Mouse (Mus musculus) megakaryocyte, adult 5-6 weeks (primary cell): ENCODE data around the gene AI661453. TPM values are rescaled to one million over a fixed set of nuclear protein-coding genes. Genes with fewer than 3 reads are reported as not detected.
"Not testable (repeated sequence)": the region's sequence is repeated elsewhere in the genome, so short reads cannot be mapped to it uniquely, and the experiment has no call there.

Experiments used
- ATAC-seq: 2 replicates; pipeline ENCODE4 v1.8.0; 2016; ENCODE audit warnings: mild to moderate bottlenecking, inconsistent platforms; ENCODE audit not compliant: poor library complexity, severe bottlenecking
- total RNA-seq, 2 experiments: library from RNA; stranded (forward) in 1 of 2; stranded (reverse) in 1 of 2; fragments of 153-499, 151-499 nt in 1 of 2; fragments of 221-1000, 200-1000 nt in 1 of 2; gene quantifications; 2 replicates each; pipeline versions ENCODE4 v1.2.3 to v1.2.4; 2015 to 2017

AI661453 gene
- total RNA-seq, 2 experiments from 2014 or later = 0.38 TPM; not detected in 1

DNA sequence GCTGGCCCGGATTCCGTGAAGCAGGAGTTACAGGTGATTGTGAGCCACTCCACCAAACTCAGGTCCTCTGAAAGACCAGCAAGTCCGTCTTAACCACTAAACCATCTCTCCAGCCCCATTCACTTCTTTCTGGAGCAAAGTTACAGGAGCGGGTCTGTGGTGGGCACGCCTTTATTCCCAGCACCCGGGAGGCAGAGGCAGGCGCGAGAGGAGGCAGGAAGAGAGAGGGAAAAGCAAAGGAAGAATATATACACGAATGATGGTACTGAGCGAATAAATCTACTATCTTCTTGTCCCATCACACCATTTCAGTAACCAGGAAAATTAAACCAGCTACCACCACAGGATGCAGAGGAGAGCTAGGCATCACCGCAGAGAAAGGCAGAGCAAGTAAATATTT is 65.1 kb downstream of the AI661453 start:
- no peak for ATAC-seq

DNA sequence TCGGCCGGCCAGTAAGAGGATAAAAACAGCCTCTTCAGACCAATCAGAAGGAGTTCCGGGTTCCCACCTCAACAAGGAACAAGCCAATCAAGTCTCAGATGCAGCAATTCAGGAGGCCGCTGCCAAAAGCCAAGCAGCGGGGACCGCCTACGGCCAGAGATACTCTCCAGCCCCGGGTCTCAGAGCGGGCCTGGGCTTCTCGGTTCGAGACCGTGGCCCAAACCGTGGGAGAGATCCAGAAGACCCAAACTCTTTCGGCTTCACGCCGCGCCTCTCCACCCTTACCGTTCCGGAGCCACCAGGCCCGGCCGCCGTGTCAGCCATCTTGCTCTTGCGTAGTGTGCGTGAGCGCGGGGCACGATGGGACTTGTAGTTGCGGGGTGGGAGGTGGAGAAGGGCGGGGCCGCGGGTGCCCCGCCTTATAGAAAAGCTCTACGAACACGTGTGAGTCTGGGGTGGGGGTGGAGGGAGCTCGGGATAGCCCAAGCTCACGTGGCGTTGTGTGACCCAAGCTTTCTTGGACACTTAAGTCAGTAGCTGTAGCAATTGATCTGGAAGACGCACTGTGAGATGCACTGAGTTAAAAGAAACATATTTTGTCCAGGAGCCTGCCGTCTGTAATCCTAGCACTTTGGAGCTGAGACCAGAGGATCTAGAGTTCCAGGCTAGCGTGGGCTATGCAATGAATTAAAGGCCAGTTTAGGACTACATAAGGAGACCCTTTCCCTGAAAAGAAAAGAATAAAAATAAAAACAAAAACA is 65.7 kb downstream of the AI661453 start, which contains the start of gene Taf8:
Gene Taf8 (minus strand): TSS at position 347 of the 761 bp plus-strand sequence.
- ATAC-seq = peak; percentile 87

DNA sequence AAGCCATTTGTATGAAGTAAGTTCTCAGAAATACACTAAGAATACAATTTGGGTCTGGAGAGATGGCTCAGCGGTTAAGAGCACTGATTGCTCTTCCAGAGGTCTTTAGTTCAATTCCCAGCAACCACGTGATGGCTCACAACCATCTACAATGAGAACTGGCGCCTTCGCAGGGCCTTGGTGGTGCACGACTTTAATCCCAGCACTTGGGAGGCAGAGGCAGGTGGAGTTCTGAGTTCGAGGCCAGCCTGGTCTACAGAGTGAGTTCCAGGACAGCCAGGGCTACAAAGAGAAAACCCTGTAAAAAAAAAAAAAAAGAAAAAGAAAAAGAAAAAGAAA is 66.3 kb downstream of the AI661453 start:
- not testable (repeated sequence) for ATAC-seq

DNA sequence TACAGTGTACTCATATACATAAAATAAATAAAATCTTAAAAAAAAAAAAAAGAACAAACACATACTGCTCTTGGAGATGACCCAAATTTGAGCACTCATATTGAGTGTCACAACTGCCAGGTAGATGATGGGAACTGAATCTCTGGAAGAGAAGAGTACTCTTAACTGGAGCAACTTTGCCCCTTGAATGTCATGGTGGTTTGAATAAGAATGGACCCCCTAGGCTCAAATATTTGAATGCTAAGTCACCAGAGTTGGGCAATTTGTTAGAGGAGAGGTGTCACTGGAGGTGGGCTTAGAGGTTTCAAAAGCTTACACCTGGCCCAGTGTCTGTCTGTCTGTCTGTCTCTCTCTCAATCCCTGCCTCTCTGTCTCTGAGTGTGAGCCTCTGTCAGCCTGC is 67.3 kb downstream of the AI661453 start:
- ATAC-seq = no peak

DNA sequence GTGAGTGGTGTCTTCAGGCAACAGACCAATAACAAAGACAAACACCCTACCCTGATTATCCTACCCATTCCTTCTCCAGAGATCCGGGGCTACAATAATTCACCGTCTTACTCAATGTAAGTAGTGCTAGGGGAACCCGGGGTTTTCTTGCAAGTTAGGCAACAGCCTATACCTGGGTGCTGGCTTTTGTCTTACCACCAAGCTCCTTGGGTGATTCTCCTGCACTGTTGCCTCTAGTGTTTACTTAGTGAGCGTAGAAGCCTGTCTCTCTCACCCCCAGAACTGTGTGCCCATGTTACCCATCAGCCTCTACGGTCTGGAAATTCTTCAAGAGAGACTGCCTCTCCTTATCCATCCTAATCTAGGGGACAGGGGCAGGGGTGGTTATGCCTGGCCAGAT is 67.8 kb downstream of the AI661453 start:
- no peak for ATAC-seq

DNA sequence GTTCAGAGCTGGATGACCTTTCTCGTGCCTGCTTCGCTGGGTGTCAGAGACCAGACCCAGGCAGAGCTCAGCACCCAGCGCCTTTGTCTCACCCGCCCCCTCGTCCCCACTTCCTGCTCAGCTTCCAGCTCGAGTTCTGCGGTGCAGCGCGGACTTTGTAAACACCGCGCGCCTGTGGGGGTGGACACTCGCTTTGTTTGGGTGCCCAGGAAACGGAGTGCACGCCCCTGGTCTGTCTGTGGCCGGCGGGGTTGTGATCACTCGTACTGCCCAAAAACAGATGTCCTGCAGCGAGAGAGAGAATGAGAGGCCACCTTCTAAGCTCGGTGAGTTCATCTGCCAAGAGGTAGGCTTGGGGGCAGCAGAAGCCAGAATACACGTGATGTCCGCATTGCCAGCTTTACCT is 68.5 kb downstream of the AI661453 start, which contains the start of gene Ccnd3:
Gene Ccnd3 (plus strand): TSS at position 111 of the 406 bp plus-strand sequence.
- ATAC-seq = peak; percentile 57

DNA sequence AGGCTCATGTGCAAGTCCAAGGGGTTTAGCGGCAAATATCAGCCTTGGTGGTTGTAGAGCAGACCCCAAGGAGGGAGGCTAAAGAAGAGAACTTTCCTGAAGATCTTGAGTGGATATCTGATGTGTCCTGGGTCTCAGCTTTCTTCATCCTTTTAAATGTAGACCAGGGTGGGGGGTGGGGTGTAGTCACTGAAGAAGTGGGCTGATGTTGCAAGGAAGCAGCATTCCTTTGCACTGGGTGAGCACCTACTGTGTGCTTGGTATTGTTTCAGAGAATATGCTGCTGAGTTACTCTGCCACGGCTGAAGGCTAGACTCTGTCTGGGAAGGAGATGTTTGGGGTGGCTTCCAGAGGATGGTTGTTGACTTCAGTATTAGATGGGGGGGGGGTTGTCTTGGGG is 69.2 kb downstream of the AI661453 start:
- no peak for ATAC-seq

DNA sequence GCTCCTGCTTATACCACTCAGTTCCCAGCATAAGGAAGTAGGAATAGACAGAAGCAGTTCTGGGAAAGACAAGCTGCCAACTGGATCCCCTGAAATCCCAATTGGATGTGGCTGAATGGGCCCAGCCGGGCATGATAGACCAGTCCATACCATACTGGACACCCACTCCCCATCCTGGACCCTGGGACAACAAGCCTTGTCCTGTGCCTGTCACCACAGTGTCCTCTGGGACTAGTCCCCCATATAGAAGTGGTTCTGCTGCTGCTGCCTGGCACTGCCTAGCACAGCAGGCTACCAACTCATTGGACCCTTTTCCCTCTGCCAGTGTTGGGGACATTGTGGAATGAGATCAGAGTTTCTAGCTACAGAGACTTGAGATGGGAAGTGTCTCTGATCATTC is 69.6 kb downstream of the AI661453 start:
- no peak for ATAC-seq

DNA sequence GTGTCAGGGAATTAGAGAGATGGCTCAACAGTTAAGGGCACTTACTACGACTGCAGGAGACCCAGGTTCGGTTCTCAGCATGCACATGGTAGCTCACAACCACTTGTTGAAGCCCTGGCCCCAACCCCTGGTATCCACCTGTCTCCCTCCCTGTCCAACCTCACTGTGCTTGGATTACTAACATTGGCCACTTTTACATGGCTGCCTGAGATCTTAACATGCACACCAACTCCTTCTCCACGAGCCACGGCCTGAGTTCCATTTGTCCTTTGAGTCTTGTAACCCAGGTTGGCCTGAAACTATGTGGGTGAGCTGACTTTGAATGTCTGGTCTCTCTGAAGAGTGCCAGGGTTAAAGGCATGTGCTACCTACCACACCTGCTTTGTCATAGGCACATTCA is 70.3 kb downstream of the AI661453 start:
- no peak for ATAC-seq

DNA sequence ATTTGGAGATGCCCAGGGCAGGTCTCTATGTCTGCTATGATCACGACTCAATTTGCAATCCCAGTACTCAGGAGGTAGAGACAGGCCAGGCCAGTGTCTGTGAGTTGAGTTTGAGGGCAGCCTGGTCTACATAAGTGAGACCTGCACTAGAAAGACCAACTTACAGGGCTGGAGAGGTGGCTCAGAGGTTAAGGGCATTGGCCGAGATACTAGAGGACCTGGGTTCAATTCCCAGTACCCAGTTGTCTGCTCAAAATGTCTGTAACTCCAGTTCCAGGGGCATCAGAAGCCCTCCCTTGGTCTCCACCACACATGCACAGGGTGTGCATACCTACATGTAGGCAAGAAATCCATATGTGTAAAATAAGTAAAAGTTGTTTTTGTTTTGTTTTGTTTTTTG is 71.1 kb downstream of the AI661453 start:
- ATAC-seq = no peak

DNA sequence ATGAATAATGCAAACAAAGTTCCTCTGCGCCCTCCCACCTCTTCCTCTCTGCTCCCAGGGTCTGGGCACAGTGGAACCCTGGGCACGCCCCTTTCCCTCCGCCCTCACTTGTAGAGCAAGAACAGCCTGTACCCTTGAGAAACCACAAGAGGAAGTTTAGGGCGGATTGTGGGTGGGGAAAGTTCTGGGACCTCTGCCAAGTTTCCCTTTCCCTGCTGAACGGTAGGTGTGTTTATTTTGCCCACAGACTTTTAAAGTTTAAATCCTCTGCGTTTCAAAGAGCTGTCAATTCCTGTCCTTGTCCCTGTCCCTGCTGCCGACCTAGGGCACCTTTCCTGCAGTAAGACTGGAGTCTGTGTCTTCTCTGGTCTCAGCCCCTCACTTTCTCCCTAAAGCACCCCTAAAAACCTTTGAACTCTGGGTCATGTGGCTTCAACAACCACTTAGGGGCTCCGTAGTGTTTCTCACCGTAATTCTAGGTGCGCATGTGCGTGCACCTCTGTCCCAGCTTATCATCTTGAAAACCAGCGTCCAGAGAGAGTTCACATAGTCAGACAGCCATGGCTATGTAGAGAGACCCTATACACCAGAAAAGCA is 71.7 kb downstream of the AI661453 start:
- peak; percentile 65 for ATAC-seq

DNA sequence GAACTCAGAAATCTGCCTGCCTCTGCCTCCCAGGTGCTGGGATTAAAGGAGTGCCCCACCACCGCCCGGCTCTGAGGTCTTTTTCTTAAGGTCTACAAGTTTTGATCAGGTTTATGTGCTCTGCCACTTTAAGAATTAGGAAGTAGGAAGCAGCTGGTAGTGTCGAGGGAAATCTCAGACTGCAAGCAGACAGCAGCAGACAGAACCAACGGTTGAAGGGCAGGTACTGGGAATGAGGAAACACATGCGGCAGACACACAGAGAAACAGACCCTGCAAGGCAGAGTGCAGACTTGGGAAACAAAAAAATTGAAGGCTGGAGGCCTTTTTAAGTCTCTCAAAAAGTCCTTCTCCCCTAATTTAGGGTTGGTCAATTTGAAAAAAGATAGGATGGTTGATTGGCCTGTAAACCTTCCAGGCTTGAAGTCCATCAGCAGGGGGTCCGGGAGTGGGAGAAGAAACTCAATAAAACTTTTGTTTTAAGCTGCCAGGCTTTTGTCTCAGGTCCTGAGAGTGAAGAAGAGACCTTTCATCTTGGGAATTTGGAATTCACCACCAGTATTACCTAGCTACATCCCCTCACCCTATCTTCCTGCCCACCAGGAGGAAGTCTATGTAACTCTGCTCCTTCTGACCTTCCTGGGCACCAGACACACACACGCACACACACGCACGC is 72.8 kb downstream of the AI661453 start:
- no peak for ATAC-seq

DNA sequence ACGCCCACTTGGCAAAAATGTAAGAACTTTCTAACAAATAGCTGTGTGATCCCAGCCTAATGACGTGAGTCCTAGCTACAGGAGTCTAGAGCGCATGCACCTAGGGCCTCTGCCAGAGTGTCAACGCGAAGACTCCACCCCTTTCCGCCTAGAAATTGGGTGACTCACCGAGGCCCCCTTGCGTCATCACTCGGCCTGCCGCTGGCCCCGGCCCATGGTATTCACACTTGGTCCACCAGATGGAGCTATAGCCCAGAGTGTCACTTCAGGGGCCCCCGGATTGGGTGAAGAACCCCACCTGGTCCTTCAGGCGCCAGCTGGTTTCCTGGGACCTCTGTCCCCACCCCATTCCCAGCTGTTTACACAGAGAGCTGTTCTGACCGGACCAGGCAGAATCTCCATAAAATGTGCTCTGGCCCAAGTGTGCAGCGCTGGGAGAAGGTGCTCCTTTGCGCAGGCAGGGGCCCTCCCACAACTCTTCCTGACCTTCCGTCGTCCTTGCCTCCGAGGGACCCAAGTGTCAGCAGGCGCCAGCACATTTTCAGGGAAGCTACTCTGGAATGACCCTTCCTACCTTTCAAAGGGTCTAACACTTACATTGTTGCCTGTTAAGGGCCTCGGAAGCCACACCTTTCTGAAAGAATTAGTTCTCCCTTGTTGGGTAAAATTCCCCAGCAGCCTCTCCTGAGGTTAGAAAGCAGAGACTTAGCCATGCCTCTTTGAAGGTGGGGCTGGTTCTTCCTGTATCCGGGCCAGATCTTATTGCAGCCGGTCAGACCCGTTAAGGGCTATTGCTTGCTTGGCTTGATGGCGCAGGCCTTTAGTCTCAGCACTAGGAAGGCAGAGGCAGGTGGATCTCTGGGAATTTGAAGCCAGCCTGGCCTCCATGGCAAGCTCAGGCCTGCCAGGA is 75.0 kb downstream of the AI661453 start:
- peak; percentile 87 for ATAC-seq

DNA sequence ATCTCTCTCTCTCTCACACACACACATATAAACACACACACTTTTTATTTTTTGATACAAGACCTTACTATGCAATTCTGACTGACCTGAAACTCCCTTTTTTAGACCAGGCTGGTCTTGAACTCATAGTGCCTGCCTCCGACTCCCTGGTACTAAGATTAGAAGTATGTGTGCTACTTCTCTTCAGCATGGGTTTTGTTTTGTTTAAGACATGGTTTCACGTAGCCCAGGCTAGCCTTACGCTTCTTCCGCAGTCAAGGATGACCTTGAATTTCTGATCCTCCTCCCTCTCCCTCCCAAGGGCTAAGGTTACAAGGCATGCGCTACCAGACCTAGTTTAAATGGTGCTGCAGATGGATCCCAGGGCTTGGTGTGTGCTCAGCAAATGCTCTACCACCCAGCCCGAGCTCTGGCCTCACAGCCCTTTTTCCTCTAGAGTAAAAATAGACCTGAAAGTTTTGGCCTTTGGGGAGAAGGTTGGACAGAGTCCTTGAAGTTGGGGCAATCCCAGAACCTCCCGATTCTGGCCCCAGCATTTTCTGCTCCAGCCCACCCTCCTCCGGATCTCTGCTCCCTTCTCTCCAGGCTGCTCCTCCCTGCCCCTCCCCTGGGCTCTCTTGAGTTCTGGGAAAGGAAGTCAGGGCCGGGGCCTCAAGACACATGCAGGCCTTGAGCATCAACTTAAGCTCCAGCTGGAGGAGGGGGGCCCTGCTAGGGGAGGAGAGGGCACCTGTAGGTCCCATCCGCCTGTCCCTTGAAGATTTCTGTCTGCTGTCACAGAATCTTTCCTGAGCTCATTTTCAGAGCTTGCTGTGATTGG is 76.8 kb downstream of the AI661453 start:
- ATAC-seq = no peak

DNA sequence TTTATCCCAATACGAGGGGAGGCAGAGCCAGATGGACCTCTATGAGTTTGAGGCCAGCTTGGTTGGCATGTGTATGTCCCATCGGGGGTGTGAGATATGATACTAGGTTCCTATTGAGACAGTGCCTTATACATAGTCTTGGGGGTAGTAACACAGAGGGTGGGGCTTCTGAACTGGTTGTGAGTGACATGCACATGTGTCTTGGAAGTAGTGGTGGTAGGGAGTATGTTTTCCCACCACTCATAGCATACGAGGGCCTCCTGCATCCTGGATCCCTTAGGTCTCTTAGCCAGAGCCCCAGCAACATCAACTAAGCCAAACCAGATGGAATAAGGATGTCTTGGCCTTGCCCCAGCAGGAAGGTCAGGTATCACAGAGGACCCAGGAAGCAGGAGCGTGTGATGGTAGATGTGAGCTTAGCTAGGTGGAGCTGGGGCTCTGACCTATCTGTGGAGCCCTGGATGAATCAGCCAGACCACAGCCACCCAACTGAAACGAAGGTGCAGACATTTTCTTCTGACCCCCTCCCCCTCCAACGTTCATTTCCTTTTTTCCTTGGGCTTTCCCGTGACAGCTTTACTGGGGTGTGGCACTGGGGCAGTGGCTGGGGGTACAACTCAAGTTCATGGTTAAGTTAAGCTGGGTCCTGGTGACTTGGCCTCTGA is 78.9 kb downstream of the AI661453 start:
- no peak for ATAC-seq

DNA sequence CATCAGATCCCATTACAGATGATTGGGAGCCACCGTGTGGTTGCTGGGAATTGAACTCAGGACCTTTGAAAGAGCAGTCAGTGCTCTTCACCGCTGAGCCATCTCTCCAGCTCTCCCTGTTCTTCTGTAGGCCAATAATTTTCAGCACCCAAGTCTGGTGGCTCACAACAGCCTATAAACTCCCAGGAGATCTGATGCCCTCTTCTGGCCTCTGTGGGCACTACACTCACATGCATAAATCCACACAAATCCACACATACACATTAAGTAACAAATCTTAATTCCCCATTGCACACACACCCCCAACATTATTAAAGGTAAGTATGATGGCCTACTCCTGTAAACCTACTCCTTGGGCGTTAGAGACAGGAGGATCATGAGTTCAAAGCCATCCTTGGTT is 79.8 kb downstream of the AI661453 start:
- ATAC-seq = no peak

DNA sequence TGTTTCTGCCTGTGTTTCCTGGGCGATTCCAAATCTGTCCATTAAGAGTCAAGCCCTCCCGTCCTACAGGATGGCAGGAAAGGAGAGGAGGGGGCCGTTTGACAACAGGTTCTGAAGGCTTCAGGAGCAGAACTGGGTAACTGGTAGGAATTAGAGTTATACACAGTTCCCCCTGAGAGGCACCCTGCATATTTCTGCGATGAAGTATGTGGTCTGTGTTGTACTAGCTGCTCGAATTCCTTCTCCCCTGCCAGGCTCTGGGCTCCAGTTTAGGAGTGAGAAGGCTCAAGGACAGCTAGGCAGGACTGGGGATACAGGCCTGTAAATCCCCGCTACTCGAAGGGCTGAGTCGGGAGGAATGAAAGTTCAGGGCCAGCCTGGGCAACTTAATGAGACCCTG is 81.8 kb downstream of the AI661453 start:
- no peak for ATAC-seq
